Mouse (Mus musculus) heart, postnatal 36 days (tissue): Measurements from ENCODE around the gene Oas1g. TPM values are rescaled to one million over a fixed set of nuclear protein-coding genes. Genes with fewer than 3 reads are reported as not detected.
A peak's percentile ranks its signal among the peaks of the same experiment; 100 is the strongest.
"Not testable (repeated sequence)": the region's sequence is repeated elsewhere in the genome, so short reads cannot be mapped to it uniquely, and the experiment has no call there.

ENCODE experiments used
- DNase-seq, 2 experiments: peaks; one replicate each; pipeline ENCODE4 v3.0.0; 2021 to 2022
- intact Hi-C: fragments of 180-260 bp; cut with DNase I; formaldehyde crosslinking; loops from one replicate; pipeline ENCODE4 v1.15.1; 2025
- total RNA-seq, 2 experiments: library from RNA; stranded (reverse); gene quantifications; 2 replicates each; pipeline ENCODE4 v1.2.3; 2021

Gene Oas1g
- total RNA-seq, 2 experiments from 2014 or later: 0.73 TPM; not detected in 1

DNA sequence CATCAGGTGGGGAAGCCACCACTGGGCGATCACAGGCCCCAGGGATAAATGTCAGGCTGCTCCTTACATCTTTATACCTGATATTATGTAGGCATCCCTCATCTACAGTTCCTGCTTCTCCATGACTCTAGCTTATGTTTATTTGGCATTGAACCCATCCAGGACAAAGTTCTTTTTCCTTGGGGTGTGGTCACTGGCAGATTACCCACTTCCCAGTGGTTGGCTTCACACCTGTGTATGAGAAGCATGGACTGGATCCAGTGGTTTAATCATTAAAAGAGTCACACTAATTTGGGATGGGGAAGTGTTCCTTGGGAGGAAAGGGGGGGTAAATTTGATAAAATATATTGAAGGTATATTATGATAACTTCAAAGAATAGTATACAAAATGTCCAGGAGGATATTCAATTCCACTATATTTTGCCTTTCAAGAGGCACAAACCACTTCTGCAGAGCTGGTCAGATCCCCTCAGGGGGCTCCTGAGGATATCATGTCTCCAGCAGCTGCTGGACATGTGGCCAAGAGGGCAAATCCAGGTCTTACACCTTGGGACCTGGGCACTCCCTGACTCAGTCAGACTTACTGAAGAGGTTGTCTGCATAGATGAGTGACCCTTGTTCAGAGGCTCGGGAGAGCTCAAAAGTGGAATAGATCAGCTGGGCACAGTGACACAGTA lies 4.3 kb upstream of the Oas1g start:
- intact Hi-C loops, DNase-seq: not testable (repeated sequence)

DNA sequence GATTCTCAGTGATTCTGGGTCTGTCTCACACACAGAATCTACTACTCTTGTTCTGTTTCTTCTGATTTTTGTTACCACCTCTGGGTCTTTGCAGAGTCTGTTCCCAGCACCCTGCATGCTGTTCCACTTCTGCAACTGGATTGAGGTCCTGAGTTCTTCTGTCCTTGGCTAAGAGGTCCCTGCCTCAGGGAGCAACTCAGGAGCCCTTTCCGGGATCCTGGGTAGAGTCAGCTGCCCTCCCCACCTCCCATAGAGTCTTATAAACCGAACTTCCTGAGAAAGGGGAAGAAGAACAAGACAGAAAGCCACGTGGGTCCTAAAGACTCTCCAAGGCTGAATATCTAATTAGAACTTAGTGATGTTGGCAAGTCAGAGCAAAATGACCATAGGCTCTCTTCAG lies 3.6 kb upstream of the Oas1g start:
- intact Hi-C loops: no loop called here
- no peak for DNase-seq

DNA sequence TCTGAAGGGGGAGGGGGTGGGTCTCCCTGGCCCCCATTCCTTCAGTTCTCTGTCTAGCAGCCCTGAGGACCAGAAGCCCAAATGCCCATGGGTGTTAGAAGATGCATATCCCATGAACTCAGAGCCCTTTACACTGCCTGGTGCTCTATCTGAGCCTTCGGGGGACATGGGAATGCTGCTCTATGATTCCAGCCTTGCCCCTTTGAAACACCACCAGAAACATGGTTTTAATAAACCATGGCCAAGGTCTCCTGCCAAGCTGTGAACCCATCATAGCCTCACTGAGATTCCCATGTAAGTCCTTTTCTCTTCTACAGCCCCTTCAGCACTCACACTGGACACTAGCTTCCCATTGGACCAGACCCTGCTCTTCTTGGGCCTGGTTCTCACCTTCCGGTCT lies 2.6 kb upstream of the Oas1g start:
- DNase-seq: no peak
- intact Hi-C loops: no loop called here

DNA sequence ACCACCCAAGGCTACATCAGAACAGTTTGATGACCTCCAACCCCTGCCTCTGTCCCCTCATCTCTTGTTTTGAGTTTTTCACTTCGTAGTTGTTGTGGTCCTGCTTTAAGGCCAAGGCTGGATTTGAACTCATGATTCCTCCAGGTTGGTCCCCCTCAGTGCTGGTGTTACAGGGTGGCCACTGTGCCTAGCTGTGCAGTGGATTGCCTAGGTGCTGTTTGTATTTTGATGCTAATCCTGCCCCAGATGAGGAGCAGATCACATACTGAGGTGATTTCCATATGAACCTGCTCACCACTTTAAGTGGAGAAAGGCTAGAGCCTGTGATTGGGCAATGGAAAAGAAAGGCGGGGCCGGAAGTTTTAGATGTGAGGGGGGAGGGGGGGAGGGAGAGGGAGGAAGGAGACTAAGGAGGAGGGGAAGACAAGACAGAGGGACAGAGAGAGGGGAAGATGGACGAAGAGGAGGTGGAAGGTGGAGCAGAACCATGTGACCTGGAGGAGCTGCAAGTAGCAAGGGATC lies 942 bp upstream of the Oas1g start:
- intact Hi-C loops: loop anchor here (2.0 kb wide), 1 partner anchor 24 kb away; no protein-coding TSS in a partner anchor
- DNase-seq: not testable (repeated sequence)

DNA sequence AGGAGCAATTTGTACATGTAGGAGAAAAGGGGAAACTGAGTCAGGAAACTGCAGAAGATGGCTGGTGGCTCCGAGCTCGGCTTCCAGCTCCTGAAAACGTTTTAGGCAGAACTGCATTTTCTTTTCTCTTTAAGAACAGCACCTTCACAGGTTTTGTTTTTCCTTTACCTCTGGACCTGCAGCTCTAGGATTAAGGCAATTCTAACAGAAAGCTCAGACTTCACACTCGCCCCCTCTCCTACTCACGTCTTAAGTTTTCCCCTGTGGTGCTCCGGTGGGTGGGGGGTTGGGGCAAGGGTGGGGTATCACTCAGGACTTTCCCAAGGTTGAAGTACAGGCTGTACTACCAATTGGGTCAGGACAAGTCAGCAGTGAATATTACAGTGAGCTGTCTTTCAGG lies 418 bp upstream of the Oas1g start:
- no peak for DNase-seq
- intact Hi-C loops: loop anchor here (2.0 kb wide), 2 partner anchors 13 to 25 kb away; no protein-coding TSS in a partner anchor

DNA sequence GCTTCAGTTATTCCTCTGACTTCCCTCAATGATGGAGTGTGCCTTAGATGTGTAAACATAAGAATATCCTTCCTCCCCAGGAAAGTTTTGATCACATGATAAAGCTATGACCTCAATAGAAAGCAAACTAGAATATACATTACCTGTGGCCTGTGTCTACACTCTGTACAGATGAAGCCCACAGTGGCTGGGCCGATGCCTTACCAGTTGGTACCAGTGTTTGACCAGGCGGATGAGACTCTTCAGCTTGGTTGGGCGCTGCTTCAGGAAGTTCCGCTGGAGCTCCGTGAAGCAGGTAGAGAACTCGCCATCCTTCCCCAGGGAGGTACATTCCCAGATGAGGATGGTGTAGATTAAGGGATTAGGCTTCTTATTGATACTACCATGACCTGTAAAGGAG lies 5.7 kb downstream of the Oas1g start:
- DNase-seq: not testable (repeated sequence)

DNA sequence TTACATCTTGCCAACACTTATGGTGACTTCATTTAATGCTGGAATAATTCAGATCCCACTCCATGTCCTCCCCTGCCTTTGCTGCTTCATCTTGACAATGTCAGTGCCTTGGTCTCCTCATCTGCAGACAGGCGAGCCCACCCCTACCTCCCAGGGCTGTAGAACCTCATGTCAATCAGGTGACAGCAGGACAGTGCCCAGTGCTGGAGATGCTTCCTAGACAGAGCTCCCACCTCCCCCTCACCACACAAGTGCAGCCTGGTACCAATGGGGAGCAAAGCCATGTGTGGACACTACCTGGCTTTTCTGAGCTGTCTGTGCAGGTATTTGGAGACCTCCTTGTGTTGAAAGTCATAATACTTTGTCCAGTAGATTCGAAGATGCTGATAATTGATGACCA lies 8.6 kb downstream of the Oas1g start:
- DNase-seq: not testable (repeated sequence)
- intact Hi-C loops: loop anchor here (1.0 kb wide), 1 partner anchor 19 kb away; no protein-coding TSS in a partner anchor

More for the DNA sequence above, 5.7 kb downstream of the Oas1g start:
- intact Hi-C loops: not testable (repeated sequence)

DNA sequence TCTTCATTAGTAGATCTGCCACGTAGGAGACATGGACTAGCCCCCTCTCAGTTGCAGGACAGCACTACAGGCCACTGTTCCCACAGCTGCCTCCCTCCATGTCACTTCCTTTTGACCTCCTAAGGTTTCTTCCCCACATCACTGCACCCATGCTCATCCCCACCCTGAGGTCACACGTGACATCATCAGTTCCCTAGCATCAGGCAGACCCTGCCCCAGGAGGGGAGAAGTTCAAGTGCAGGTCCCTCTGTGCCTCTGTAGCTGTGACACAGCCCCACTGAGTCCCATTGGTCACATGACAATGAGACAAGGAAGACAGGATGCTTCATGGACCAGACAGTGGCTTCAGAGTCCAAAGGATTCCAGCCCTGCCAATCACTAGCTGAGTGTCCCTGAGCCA lies 10.0 kb downstream of the Oas1g start:
- DNase-seq, intact Hi-C loops: not testable (repeated sequence)

DNA sequence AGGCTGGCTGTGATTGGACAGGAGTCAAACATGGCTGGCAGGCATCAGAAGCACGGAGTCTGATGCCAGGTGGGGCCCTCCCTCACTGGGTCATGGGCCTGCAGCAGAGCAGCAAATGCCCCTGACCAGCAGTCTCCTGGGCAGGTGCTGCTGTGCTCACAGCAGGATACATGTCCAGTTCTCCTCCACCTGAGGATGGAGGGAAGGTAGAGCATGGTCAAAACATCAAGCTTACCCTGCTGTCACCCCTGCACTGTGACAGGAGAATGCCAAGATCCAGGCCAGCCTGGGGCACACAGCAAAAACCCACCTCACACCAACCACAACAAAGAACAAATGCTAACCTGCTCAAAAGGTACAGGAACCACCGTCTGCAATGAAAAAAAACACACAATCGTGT lies 10.6 kb downstream of the Oas1g start:
- intact Hi-C loops, DNase-seq: not testable (repeated sequence)

DNA sequence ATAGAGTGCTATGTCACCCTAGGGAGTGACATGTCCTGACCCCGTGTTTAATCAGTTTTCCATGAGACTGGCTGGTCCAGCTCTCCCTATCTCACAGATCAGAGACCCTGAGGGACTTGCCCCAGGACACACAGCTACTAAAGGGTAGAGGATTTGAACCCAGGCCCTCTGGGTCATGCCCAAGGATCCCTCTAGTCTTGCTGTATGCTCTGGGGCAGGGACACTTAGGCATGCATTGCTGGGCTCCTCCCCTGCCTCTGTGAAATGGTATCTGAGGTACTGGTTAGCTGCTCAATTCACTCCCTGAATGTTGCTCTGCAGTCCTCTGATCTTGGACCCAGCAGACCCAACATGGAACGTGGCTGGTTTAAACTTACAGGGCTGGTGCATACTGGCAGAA lies 15.9 kb downstream of the Oas1g start:
- intact Hi-C loops: no loop called here
- DNase-seq: no peak

DNA sequence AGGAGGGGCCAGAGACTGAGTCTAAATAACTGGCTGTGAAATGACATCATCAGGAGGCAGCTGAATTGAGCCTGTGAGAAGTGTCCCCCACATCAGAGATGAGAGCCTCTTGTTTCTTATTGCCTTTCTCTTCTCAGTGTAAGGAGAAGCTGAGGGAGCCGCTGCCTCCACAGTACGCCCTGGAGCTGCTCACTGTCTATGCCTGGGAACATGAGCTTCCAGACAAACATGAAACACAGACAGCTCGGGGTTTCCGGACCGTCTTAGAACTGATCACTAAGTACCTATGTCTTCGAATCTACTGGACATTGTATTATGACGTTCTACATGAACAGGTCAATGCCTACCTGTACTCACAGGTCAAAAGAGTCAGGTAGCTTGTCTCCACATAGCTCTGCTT lies 16.6 kb downstream of the Oas1g start:
- intact Hi-C loops: no loop called here

DNA sequence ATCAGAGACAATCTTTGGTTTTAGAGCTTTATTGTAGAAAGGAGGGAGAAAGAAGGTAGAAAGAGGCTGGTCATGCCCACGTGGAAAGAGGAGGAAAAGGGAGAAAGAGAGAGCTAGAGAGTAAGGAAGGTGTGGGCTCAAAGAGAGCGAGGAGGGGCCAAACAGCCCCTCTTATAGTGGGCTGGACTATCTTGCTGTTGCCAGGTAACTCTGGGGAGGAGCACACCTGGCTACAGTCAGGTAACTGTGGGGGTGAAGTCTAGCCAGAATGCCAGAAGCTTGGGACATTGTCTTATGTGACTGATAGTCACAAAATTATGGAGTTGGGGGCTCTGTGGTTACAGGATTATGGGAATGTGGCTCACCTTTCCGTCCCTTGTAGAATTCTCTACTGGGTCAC lies 17.3 kb downstream of the Oas1g start:
- intact Hi-C loops: no loop called here
- no peak for DNase-seq

More for the DNA sequence above, 16.6 kb downstream of the Oas1g start:
- DNase-seq: no peak

DNA sequence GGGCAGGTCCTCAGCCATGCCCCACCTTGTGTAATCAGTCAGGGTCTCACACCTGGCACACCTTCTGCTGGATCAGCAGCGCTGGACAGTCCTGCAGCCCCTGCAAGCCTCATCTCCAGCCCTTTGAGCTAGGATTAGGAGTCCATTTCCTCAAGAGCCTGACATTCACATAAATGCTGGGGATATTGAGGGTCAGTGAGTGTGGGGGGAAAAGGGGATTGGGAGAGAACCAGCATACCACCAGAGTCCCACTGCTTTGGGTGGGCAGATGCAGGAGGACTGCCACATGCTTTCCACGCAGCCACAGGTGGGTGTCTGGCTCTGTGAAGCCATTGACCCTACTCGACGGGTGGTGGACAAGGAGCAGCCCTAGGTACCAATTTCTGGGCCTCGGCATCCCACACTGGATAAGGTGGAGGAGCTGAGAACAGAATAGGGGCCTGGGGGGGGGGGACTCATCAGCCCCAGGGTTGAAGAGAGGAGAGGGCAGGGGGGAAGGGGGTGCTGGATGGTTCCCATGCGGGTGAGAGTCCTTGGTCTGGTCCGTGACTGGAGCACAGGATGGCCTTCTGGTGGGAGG lies 17.9 kb downstream of the Oas1g start:
- no peak for DNase-seq
- intact Hi-C loops: no loop called here

DNA sequence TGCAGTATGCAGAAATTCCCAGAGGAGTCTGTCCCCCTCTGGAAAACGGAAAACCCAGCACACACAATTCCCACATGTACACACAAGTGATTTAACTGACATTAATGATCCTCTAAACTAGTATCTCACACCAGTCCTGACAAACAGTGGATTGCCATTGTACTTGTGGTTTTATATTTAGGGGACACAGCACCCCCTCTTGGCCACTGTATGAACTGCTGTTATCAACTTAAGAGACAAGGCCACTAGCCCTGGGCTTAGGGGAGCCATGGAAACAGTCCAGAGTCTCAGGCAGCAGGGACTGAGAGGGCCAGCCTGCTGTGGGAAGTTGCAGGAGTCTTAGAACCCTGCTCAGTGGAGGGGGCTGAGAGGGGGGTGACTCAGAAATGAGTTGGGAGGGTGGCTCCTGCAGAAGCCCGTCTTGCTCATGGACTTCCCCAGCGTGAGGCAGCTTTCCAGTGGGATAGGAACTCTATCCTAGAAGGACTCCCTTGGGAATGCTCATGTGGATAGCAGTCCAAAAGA lies 22.0 kb downstream of the Oas1g start:
- no peak for DNase-seq
- intact Hi-C loops: no loop called here

DNA sequence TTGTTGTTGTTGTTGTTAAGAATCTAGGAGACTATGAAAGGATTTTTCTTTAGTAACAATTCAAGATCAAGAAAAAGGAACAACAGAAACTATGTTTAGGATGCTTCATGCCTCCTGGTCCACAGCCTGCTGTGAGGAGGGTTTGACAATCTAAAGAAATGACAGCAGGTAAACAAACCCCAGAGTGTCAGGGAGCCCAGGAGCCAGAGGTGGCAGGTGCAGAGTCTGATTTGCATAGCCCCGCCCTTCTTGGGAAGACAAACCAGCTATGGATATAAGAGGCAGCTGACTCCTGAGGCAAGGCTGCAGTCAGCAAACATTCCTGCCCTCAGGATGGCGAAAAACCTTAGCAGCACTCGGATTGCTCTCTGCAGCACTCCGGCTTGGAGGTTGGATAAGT lies 26.3 kb downstream of the Oas1g start, which contains the start of gene Oas1h:
Gene Oas1h (plus strand): TSS at position 301 of the 400 bp plus-strand sequence.
- intact Hi-C loops: no loop called here
- no peak for DNase-seq

DNA sequence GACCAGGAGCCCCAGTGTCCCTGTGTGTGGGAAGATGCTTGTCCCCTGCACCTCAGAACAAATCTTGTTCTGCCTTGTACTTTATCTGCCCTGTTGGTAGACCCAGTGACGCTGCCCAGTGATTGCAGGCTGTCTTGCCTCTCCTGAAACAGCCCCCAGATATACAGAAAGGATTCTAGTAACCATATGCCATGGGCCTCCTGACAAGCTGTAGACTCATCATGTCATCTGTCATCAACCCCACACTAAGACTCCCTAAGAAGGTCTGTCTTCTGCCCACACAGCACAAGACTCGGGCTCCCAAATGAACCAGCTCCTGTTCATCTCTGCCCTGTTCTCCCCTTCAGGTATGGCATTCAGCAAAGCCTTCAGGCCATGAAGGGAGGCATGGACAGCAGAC lies 28.2 kb downstream of the Oas1g start:
- intact Hi-C loops: no loop called here
- DNase-seq: no peak

DNA sequence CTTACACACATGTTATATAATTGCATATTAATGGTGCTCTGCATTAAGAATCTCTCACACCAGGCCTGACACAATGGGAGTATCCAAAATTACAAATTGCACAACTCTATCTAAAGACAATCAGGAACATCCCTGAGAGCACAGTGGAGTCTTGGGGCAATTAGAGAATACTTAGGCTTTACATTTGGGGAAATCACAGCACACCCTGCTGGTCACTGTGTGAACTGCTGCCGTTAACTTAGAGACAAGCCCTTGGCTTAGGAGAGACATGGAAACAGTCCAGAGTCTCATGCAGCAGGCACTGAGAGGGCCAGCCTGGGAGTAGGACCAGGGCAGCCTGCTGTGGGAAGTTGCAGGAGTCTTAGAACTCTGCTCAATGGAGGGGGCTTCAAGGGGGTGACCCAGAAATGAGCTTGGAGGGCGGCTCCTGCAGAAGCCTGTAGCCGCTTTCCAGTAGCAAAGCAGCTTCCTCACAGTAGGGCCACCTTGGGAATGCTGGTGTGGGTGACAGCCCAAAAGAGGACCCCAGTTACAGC lies 37.7 kb downstream of the Oas1g start:
- intact Hi-C loops: no loop called here

DNA sequence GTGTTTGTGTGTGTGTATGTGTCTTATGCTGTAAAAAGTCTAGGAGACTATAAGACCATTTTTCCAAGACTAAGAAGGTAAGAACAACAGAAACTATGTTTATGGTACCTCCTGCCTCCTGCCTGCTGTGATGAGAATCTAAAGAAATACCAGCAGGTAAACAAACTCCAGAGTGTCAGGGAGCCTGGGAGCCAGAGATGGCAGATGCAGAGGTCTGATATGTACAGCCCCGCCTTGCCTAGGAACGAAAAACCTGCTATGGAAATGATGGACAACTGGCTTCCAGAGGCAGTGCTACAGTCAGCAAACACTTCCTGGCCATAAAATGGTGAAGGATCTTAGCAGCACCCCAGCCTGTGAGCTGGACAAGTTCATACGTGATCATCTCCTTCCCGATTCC lies 40.3 kb downstream of the Oas1g start, which contains the start of gene Oas1f:
Gene Oas1f (plus strand): TSS at position 301 of the 400 bp plus-strand sequence.
- intact Hi-C loops: no loop called here
- no peak for DNase-seq

More for the DNA sequence above, 37.7 kb downstream of the Oas1g start:
- DNase-seq: peak; percentile 3 to 28

DNA sequence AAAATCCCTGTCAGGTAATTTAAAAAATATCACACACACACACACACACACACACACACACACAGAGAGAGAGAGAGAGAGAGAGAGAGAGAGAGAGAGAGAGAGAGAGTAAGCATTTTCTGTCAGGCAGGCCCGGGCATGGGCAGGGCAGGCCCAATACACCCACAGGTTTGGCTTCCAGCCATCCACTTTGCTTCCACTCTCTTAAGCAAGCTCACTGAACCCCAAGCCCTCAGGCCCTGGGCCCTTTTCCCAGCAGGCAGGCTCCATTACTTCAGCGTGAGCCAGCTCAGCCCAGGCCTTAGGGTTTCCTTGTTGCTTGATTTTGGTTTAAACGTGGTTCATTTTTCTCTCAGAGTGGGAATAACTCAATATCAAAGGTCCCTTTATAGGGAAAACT lies 42.7 kb downstream of the Oas1g start:
- intact Hi-C loops: no loop called here
- peak in 1 of 2 experiments; percentile 6 for DNase-seq

DNA sequence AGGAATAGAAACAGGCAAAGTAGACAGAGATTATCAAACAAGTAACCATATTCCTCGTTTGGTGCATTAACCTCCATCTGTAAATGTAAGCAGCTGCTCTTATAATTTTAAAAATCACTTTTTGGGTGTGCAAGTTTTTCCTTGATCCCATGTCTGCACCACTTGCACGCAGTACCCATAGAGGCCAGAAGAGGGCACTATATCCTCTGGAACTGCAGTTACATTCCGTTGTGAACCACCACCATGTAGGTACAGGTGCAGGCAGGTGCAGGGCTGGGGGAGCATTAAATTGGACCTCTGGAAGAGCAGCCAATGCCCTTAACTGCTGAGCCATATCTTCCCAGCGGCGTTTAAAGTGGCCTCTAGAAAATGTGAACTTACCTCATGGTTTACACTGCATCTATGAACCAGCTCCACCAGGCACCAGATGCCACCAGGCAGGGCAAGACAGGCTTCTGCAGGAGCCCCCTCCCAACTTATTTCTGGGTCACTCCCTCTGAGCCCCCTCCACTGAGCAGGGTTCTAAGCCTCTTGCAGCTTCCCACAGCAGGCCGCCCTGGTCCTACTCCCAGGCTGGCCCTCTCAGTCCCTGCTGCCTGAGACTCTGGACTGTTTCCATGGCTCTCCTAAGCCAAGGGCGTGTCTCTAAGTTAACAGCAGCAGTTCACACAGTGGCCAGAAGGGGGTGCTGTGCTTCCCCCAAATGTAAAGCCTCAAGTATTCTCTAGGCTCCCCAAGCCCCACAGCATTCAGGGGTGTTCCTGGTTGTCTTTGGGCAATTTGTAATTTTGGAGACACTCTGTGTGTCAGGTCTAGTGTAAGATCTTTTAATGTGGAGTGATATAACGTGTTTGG lies 50.5 kb downstream of the Oas1g start:
- intact Hi-C loops: no loop called here
- peak; percentile 23 to 51 for DNase-seq
